In genomic region chr16:32062226-32062625, GRCm38 (mm10) we compare ENCODE assay signal across 21 mouse cellular contexts. TPM values are rescaled to one million over a fixed set of nuclear protein-coding genes. Genes with fewer than 3 reads are reported as not detected.
DNase-seq lines count a peak whose midpoint lies in the region; ATAC-seq lines count a peak whose summit lies in the region.
"Had no signal": no experiment of that assay in that cellular context is flagged by ENCODE, and none has a peak within 500 bp of the region (broad histone marks: within the 10 kb centered on the region; RNA-seq: fewer than 3 reads in every experiment).

No protein-coding gene starts in this region.

- peaks cover 14% of the 10 kb centered on the region for H3K36me3 ChIP-seq in megakaryocyte, embryonic 14.5 days (replicated peaks; ENCODE audit: low read length)
- H3K36me3 ChIP-seq in liver, embryonic 13.5 days = no peaks in the 10 kb centered on the region
- H3K36me3 ChIP-seq: hindbrain, embryonic 15.5 days; limb, embryonic 12.5 days; liver, embryonic 15.5 days; midbrain, embryonic 13.5 days had no signal

- 0 out of 2 replicates have a peak overlapping the region, but pooled peaks have one; percentile 15 for H3K4me2 ChIP-seq in liver, embryonic 13.5 days
- H3K4me2 ChIP-seq: forebrain, embryonic 13.5 days; hindbrain, embryonic 15.5 days; limb, embryonic 12.5 days; liver, embryonic 15.5 days; midbrain, embryonic 13.5 days had no signal

- 38% methylated on average over 2 of the region's 2 CpGs for WGBS in liver, embryonic 13.5 days (ENCODE audit: insufficient replicate concordance)

- peak overlapping the region; percentile 56 for H3K4me3 ChIP-seq in megakaryocyte, embryonic 14.5 days (replicated peaks)
- no peak overlapping the region for H3K4me3 ChIP-seq in liver, embryonic 13.5 days (replicated peaks)
- H3K4me3 ChIP-seq: forebrain, embryonic 13.5 days; heart, adult 2 months; hindbrain, embryonic 15.5 days; layer of hippocampus, adult 2 months; limb, embryonic 12.5 days; liver, embryonic 15.5 days; midbrain, embryonic 13.5 days had no signal

- no peak overlapping the region for H3K27ac ChIP-seq in liver, embryonic 13.5 days
- H3K27ac ChIP-seq: forebrain, embryonic 13.5 days; heart, adult 2 months; hindbrain, embryonic 15.5 days; kidney, postnatal 0 days; layer of hippocampus, adult 2 months; limb, embryonic 12.5 days; liver, embryonic 15.5 days; midbrain, embryonic 13.5 days had no signal

- no peaks in the 10 kb centered on the region for H3K9me3 ChIP-seq in megakaryocyte, embryonic 14.5 days
- no peaks in the 10 kb centered on the region for H3K9me3 ChIP-seq in liver, embryonic 13.5 days (replicated peaks)
- H3K9me3 ChIP-seq: forebrain, embryonic 13.5 days; hindbrain, embryonic 15.5 days; limb, embryonic 12.5 days; liver, embryonic 15.5 days; midbrain, embryonic 13.5 days had no signal

- no peak for ATAC-seq in megakaryocyte, adult 5-6 weeks (ENCODE audit: poor library complexity, severe bottlenecking)
- ATAC-seq in liver, embryonic 13.5 days (ENCODE audit: low read depth) = no peak
- ATAC-seq: forebrain, embryonic 13.5 days; midbrain, embryonic 13.5 days had no signal

- DNase-seq in T-cell, adult 2 months (ENCODE audit: low spot score) = peak; percentile 34
- DNase-seq in liver, embryonic 13.5 days = no peak
- no peak for DNase-seq in heart, postnatal 14 days
- DNase-seq in lung, postnatal 10 days = no peak
- DNase-seq in kidney, postnatal 25 days = no peak
- DNase-seq: adrenal gland, postnatal 36 days; cerebellum, adult 9-10 months; gastrocnemius, postnatal 36 days; heart, adult 2 months; kidney, adult 18-20 months; layer of hippocampus, postnatal 36 days; right cerebral cortex, postnatal 14 days had no signal

- H3K27me3 ChIP-seq in megakaryocyte, embryonic 14.5 days (replicated peaks) = no peaks in the 10 kb centered on the region
- H3K27me3 ChIP-seq in liver, embryonic 13.5 days = no peaks in the 10 kb centered on the region
- H3K27me3 ChIP-seq: forebrain, embryonic 13.5 days; hindbrain, embryonic 15.5 days; limb, embryonic 12.5 days; liver, embryonic 15.5 days; midbrain, embryonic 13.5 days had no signal

- intact Hi-C loops in heart, postnatal 14 days (cut with DNase I) = no loop called here

- no peak overlapping the region for H3K9ac ChIP-seq in liver, embryonic 13.5 days
- H3K9ac ChIP-seq: forebrain, embryonic 13.5 days; hindbrain, embryonic 15.5 days; limb, embryonic 12.5 days; liver, embryonic 15.5 days; midbrain, embryonic 13.5 days had no signal

- peaks cover 90% of the 10 kb centered on the region for H3K4me1 ChIP-seq in megakaryocyte, embryonic 14.5 days
- H3K4me1 ChIP-seq in liver, embryonic 13.5 days (replicated peaks) = peaks cover 55% of the 10 kb centered on the region
- H3K4me1 ChIP-seq: forebrain, embryonic 13.5 days; hindbrain, embryonic 15.5 days; limb, embryonic 12.5 days had no signal

RNA-seq across cellular contexts. Expression of gene Pak2, which starts 16.9 kb away (rescaled TPM):
- 16.0 and 24.5 TPM in 2 replicates for polyA plus RNA-seq in megakaryocyte, embryonic 14.5 days (2012; ENCODE audit: insufficient read depth, low replicate concordance)
- 78.8 and 81.9 TPM in 2 replicates for total RNA-seq in megakaryocyte, adult 5-6 weeks (2015)
- 78.5 and 88.8 TPM in 2 replicates for total RNA-seq in megakaryocyte, adult 5-6 weeks (2017)
- 10.7 and 14.6 TPM in 2 replicates for polyA plus RNA-seq in liver, embryonic 13.5 days (2015; fragmentation: Nextera tagmentation; extraction: Ambion mirVana)
- 10 to 100 TPM; 31.9 to 32.9 TPM for total RNA-seq in heart, postnatal 14 days (2021)

RNA-seq across cellular contexts. Expression of gene Pigx, which starts 37.3 kb away (rescaled TPM):
- 30.0 and 61.3 TPM in 2 replicates for polyA plus RNA-seq in megakaryocyte, embryonic 14.5 days (2012; ENCODE audit: insufficient read depth, low replicate concordance)
- 84.8 and 109 TPM in 2 replicates for total RNA-seq in megakaryocyte, adult 5-6 weeks (2015)
- 33.2 and 38.3 TPM in 2 replicates for total RNA-seq in megakaryocyte, adult 5-6 weeks (2017)
- polyA plus RNA-seq in liver, embryonic 13.5 days (2015; fragmentation: Nextera tagmentation; extraction: Ambion mirVana) = 29.2 and 29.5 TPM in 2 replicates
- total RNA-seq in heart, postnatal 14 days (2021) = 10 to 100 TPM; 18.8 to 24.5 TPM

RNA-seq across cellular contexts. Expression of gene Cep19, which starts 37.4 kb away (rescaled TPM):
- 1.6 and 2.0 TPM in 2 replicates for polyA plus RNA-seq in megakaryocyte, embryonic 14.5 days (2012; ENCODE audit: insufficient read depth, low replicate concordance)
- total RNA-seq in megakaryocyte, adult 5-6 weeks (2015) = 24.0 and 27.4 TPM in 2 replicates
- total RNA-seq in megakaryocyte, adult 5-6 weeks (2017) = 36.6 and 44.3 TPM in 2 replicates
- 6.2 and 8.0 TPM in 2 replicates for polyA plus RNA-seq in liver, embryonic 13.5 days (2015; fragmentation: Nextera tagmentation; extraction: Ambion mirVana)
- 10 to 100 TPM in 1 of 2 experiments, 1 to 10 TPM in 1; 8.9 to 10.2 TPM for total RNA-seq in heart, postnatal 14 days (2021)

RNA-seq across cellular contexts. Expression of gene Senp5, which starts 59.1 kb away (rescaled TPM):
- 1.5 and 1.9 TPM in 2 replicates for polyA plus RNA-seq in megakaryocyte, embryonic 14.5 days (2012; ENCODE audit: insufficient read depth, low replicate concordance)
- total RNA-seq in megakaryocyte, adult 5-6 weeks (2015) = 15.2 and 17.3 TPM in 2 replicates
- 11.9 and 15.9 TPM in 2 replicates for total RNA-seq in megakaryocyte, adult 5-6 weeks (2017)
- 6.4 and 7.9 TPM in 2 replicates for polyA plus RNA-seq in liver, embryonic 13.5 days (2015; fragmentation: Nextera tagmentation; extraction: Ambion mirVana)
- total RNA-seq in heart, postnatal 14 days (2021) = 10 to 100 TPM; 14.3 to 17.1 TPM
